Mouse (Mus musculus) ES-Bruce4 (cell line): ENCODE measurements around the gene Glrx5. TPM values are rescaled to one million over a fixed set of nuclear protein-coding genes. Genes with fewer than 3 reads are reported as not detected.
A peak's percentile ranks its signal among the peaks of the same experiment; 100 is the strongest.

ENCODE experiments used
- H3K27ac ChIP-seq: 2 replicates; pipeline ENCODE4 v1.5.1; 2012; ENCODE audit warnings: low read length, inconsistent platforms; ENCODE audit not compliant: insufficient read depth
- H3K27me3 ChIP-seq: 2 replicates; pipeline ENCODE4 v1.6.1; 2012; ENCODE audit warnings: mild to moderate bottlenecking, low read length, inconsistent platforms; ENCODE audit not compliant: control insufficient read depth, poor library complexity, insufficient read depth, severe bottlenecking
- H3K36me3 ChIP-seq: 2 replicates; pipeline ENCODE4 v1.6.1; 2012; ENCODE audit warnings: inconsistent platforms, mild to moderate bottlenecking, low read length, moderate library complexity; ENCODE audit not compliant: control insufficient read depth, poor library complexity, insufficient read depth, severe bottlenecking
- H3K4me1 ChIP-seq: one replicate; pipeline ENCODE4 v1.8.1; 2011; ENCODE audit warnings: low read length; ENCODE audit not compliant: control insufficient read depth, insufficient read depth
- H3K4me3 ChIP-seq: 2 replicates; pipeline ENCODE4 v1.5.1; 2011; ENCODE audit warnings: low read depth, mild to moderate bottlenecking, low read length
- H3K9ac ChIP-seq: 2 replicates; pipeline ENCODE4 v1.6.1; 2012; ENCODE audit warnings: low read depth, mild to moderate bottlenecking, inconsistent platforms; ENCODE audit not compliant: poor library complexity, severe bottlenecking
- H3K9me3 ChIP-seq: replicated peaks from 2 replicates; pipeline ENCODE4 v1.6.1; 2012; ENCODE audit warnings: mild to moderate bottlenecking, low read length, inconsistent platforms; ENCODE audit not compliant: control insufficient read depth, poor library complexity, insufficient read depth, severe bottlenecking
- CTCF ChIP-seq: IDR thresholded peaks from one replicate; pipeline ENCODE4 v1.8.1; 2011; ENCODE audit warnings: low read depth, low read length
- EP300 ChIP-seq: IDR thresholded peaks from 2 replicates; pipeline ENCODE4 v1.6.1; 2011; ENCODE audit warnings: low read depth, low read length; ENCODE audit not compliant: insufficient read depth
- POLR2A ChIP-seq: IDR thresholded peaks from one replicate; pipeline ENCODE4 v1.8.1; 2011; ENCODE audit warnings: low read length; ENCODE audit not compliant: insufficient read depth
- polyA plus RNA-seq: library from polyadenylated mRNA; stranded (reverse); fragments of >200 nt; gene quantifications from 2 replicates; pipeline ENCODE4 v1.2.4, GENCODE M21; 2011; ENCODE audit warnings: low read depth; ENCODE audit not compliant: missing spikeins, insufficient read depth, insufficient read length

The Glrx5 gene
- polyA plus RNA-seq, 1 experiment, result 36.4 TPM

DNA sequence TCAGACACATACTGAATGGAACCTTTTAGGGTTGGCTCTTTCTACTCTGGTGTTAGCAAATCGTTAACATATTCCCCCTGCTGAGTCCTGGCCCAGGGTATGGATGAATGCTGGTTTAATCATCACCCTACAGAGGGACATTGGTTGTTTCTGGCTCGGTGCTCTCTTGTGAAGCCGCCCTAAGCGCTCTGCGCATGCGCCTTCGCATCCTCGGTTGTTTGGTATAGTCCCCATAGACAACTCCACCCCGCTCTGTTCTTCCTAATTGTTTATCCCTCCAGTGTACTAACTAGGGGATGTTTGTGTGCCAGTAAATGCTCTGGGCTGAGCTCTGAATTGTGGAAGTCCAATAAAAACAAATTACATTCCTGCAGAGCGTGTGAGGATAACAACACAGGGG lies 15.8 kb upstream of the Glrx5 start:
- H3K4me1 ChIP-seq, result no peaks in the 10 kb centered on the region
- no peak for TF ChIP-seq EP300
- no peak for TF ChIP-seq POLR2A
- TF ChIP-seq CTCF, result no peak
- H3K36me3 ChIP-seq, result no peaks in the 10 kb centered on the region
- no peak overlapping the region for H3K9ac ChIP-seq
- no peak overlapping the region for H3K4me3 ChIP-seq
- no peak overlapping the region for H3K27ac ChIP-seq
- H3K9me3 ChIP-seq, result no peaks in the 10 kb centered on the region
- H3K27me3 ChIP-seq, result no peaks in the 10 kb centered on the region

DNA sequence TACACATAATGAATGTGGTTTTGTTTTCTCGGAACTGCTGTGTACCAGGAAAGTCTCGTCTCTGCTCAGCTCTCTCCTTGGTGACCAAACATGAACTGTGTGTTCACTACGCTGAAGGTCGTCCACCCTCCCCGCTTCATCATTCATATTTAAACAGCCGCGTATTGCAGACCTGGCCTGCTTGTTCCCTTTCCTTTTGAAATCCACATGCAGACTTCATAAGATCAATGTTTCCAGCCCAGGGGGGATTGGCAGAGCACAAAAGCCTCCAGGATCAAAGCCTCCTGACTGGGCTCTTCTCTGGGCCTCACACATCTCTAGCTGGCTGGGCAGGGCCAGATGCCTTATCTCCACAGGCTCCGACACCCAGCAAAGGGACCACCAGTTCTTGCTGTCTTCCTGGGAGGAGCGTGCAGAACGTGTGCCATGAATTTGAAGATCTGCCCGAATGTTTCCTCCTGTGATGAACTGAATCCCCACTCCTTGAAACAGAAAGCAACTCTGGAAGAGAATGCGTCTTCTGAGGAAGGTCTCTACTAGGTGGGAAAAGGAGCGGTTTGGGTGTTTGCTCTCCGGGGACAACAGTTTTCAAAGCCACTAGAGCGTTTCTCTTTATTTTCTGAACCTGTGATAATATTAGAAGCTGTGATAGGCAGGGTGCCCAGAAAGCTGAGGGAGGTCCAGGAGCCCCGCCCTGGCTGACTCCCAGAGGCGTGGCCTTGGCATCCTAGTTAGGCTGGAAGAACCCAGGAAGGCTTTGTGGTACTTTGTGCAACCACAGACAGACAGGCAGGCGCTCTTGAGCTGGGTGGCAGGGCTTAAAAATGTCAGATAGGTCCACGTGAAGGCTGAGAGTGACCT lies 12.9 kb upstream of the Glrx5 start:
- Histone ChIP-seq H3K4me1 (no peaks in the 10 kb centered on the region), H3K9me3 (no peaks in the 10 kb centered on the region), H3K27me3 (no peaks in the 10 kb centered on the region), H3K27ac (no peak overlapping the region), H3K9ac (no peak overlapping the region), H3K36me3 (no peaks in the 10 kb centered on the region), H3K4me3 (no peak overlapping the region)
- TF ChIP-seq EP300 (no peak), CTCF (no peak), POLR2A (no peak)

DNA sequence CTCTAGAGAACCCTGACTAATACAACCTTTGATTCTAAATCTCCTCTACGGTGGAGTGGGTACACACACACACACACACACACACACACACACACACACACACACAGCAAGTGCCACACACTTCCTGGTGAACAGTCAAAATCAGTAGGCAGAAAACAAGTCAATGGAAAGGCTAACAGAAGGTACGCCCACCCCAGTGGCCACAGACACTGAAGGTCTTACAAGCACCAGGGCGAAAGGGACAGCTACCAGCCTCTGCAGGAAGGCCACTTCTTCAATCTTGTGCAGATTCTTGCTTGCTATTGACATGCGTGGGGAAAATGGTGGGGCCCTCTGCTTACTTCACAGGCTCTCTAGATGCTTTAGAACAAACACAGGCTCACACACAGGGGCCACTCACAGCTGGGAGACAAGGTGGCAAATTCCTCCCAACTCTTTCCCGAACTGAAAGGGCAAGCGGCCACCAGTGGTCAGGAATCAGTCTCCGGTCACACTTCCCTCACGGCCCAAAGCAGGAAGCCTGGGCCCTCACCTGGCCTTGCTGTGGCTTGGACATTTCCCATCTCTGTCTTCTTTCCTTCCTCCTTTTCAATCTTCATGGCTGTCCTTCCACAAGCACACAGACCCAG lies 10.9 kb upstream of the Glrx5 start:
- TF ChIP-seq CTCF (no peak), EP300 (no peak), POLR2A (no peak)
- no peak overlapping the region for H3K4me3 ChIP-seq
- no peaks in the 10 kb centered on the region for H3K36me3 ChIP-seq
- H3K9ac ChIP-seq, result no peak overlapping the region
- H3K27ac ChIP-seq, result no peak overlapping the region
- no peaks in the 10 kb centered on the region for H3K27me3 ChIP-seq
- no peaks in the 10 kb centered on the region for H3K9me3 ChIP-seq
- H3K4me1 ChIP-seq, result no peaks in the 10 kb centered on the region

DNA sequence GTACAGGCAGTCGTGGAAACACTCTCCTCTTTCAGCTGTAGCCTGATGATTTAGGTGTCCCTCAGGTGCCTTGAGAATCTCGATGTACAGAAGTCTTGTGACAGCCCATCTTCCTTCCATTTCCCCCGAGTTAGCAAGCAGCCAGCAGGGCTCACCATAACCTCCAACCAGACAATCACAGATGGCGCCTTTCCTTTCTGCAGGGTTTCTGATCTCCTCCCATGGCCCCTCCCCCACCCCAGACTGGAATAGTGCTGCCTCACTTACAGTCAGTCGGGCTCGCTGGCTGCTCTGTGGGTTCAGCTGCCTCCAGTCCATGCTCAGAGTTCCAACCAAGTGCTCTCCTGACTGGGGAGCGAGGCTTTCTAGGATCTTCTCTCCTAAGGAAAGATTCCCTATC lies 10.3 kb upstream of the Glrx5 start:
- Histone ChIP-seq H3K9ac (no peak overlapping the region), H3K27me3 (no peaks in the 10 kb centered on the region), H3K4me1 (no peaks in the 10 kb centered on the region), H3K4me3 (no peak overlapping the region), H3K36me3 (no peaks in the 10 kb centered on the region), H3K9me3 (no peaks in the 10 kb centered on the region), H3K27ac (no peak overlapping the region)
- 0 out of 2 replicates have a peak, but pooled peaks have one; percentile 27 for TF ChIP-seq EP300
- TF ChIP-seq CTCF, result no peak

DNA sequence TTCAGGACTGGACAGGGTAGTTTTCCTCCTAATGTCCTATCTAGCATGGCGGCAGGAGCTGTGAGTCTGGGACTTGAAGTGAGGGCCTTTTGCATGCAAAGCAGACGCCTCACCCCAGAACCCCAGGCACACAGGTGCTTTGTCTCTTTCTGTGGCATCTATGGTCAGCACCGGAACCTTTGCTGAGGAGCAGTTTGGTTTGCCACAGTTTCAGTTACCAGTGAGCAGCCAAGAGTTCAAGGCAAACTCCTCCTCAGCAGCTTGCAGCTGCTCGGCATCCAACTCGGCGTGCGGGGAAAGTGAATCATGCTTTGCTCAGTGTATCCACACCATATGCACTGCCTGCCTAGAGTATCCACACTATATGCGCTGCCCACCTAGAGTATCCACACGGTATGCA lies 9.7 kb upstream of the Glrx5 start:
- Histone ChIP-seq H3K27me3 (no peaks in the 10 kb centered on the region), H3K4me1 (no peaks in the 10 kb centered on the region), H3K9ac (no peak overlapping the region), H3K4me3 (peak overlapping the region; percentile 26), H3K27ac (no peak overlapping the region), H3K36me3 (no peaks in the 10 kb centered on the region), H3K9me3 (no peaks in the 10 kb centered on the region)
- no peak for TF ChIP-seq CTCF
- TF ChIP-seq POLR2A, result no peak
- no peak for TF ChIP-seq EP300

DNA sequence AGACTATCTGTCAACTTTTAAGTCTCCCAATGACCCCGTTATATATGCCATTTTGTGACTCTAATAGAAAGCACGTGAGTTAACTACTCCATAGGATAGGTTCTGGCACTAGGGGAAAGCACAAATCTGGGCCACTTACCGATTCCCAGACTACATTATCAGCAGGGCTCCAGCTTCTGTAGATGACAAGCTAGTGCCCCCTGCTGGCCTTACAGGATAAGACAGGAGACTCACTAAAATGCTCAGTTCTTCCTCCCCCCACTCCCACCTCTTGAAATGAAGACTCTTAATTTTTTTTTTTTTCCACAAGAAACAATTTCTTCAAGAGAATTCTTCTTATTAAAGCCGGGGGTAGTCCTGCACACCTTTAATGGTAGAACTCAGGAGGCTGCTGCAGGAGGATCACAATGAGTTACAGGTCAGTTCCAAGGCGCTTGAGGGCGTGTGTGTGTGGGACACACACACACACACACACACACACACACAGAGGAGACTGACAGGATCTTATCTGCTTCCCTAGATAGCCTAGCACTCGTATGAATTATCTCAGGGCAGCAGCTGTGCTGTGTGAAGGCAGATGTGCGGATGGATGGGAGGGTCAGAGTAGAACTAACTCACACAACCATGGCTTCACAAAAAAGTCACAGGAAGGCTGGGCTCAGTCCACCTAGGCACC lies 7.1 kb upstream of the Glrx5 start:
- Histone ChIP-seq H3K36me3 (peaks cover 12% of the 10 kb centered on the region), H3K9ac (no peak overlapping the region), H3K4me3 (no peak overlapping the region), H3K9me3 (no peaks in the 10 kb centered on the region), H3K27ac (no peak overlapping the region), H3K4me1 (no peaks in the 10 kb centered on the region), H3K27me3 (no peaks in the 10 kb centered on the region)
- TF ChIP-seq EP300, result no peak
- peak; percentile 59 for TF ChIP-seq CTCF
